8 mouse cellular contexts compared by ENCODE assay signal in genomic region chr4:151057347-151058321, GRCm38 (mm10). TPM values are rescaled to one million over a fixed set of nuclear protein-coding genes. Genes with fewer than 3 reads are reported as not detected.
A peak's percentile ranks its signal among the peaks of the same experiment; 100 is the strongest.
DNase-seq lines count a peak whose midpoint lies in the region; ATAC-seq lines count a peak whose summit lies in the region.

Vamp3 (minus strand) TSS chr4:151057963.

- peak within 1 kb of the TSS; percentile 69 for H3K4me2 ChIP-seq in hindbrain, embryonic 11.5 days (replicated peaks; ENCODE audit: low read depth, low read length)

- peaks cover 6% of the 10 kb centered on the region; the same call in 1 of the 2 replicates for H3K4me1 ChIP-seq in hindbrain, embryonic 11.5 days (replicated peaks; ENCODE audit: control insufficient read depth, insufficient read depth, low read length)

- WGBS in hindbrain, embryonic 11.5 days: under 1% methylated on average over 103 of the region's 114 CpGs

- peak within 1 kb of the TSS; percentile 87 for H3K27ac ChIP-seq in hindbrain, embryonic 11.5 days (ENCODE audit: low read depth, low read length)

- H3K9ac ChIP-seq in hindbrain, embryonic 11.5 days (ENCODE audit: low read depth, low read length): peak within 1 kb of the TSS; percentile 86

- peak; percentile 99 for DNase-seq in Muller cell, postnatal 12 days (ENCODE audit: inconsistent ontology term)
- peak; percentile 99 for DNase-seq in cerebellum, adult 9-11 months
- DNase-seq in frontal cortex, adult 2 months (ENCODE audit: extremely low spot score in 1 of 2, low spot score in 1 of 2): peak; percentile 96 to 99
- DNase-seq in hindbrain, embryonic 11.5 days (ENCODE audit: low spot score): peak; percentile 100
- DNase-seq in layer of hippocampus, postnatal 10 days (ENCODE audit: low spot score in 2 of 2): peak; percentile 99
- peak; percentile 99 for DNase-seq in lung, postnatal 10 days
- peak; percentile 99 for DNase-seq in ovary, postnatal 36 days (ENCODE audit: low spot score)
- peak; percentile 98 for DNase-seq in thymus, postnatal 25 days

- peak; percentile 99 for ATAC-seq in hindbrain, embryonic 11.5 days (ENCODE audit: low FRiP score)

- H3K27me3 ChIP-seq in hindbrain, embryonic 11.5 days (ENCODE audit: control insufficient read depth, insufficient read depth, low read length): no peaks in the 10 kb centered on the region

- H3K4me3 ChIP-seq in hindbrain, embryonic 11.5 days (ENCODE audit: low read depth, low read length): peak within 1 kb of the TSS; percentile 90

- no peaks in the 10 kb centered on the region for H3K36me3 ChIP-seq in hindbrain, embryonic 11.5 days (ENCODE audit: control insufficient read depth, insufficient read depth, low read length)

- no peaks in the 10 kb centered on the region for H3K9me3 ChIP-seq in hindbrain, embryonic 11.5 days (ENCODE audit: control insufficient read depth, low read length)

RNA-seq across cellular contexts. Expression of gene Vamp3, which starts in this region (rescaled TPM):
- 53.5 and 55.8 TPM in 2 replicates for polyA plus RNA-seq in frontal cortex, adult 2 months (2012; rRNA removed)
- polyA plus RNA-seq in hindbrain, embryonic 11.5 days (2014; fragmentation: Nextera tagmentation; extraction: Ambion mirVana): 80.7 and 103 TPM in 2 replicates
- 10 to 100 TPM; 33.0 to 35.5 TPM for total RNA-seq in layer of hippocampus, postnatal 10 days (2021)

Comparison
In these comparisons a context has a peak if more than half of its experiments do, and no peak if none do; other contexts are left out.
1. Peak in every context shown above with its lines: DNase-seq, ATAC-seq, H3K4me3 ChIP-seq and H3K27ac ChIP-seq.